Mouse (Mus musculus) CH12F3 (cell line): ENCODE measurements around the gene Max.

Experiments
- in situ Hi-C: fragments of 300-500 bp; cut with MboI; formaldehyde crosslinking; loops from 2 replicates; pipeline ENCODE4 v1.14.3; 2020; ENCODE audit warnings: low sequenced_read_pairs

Max gene

GRCm38 (mm10) chr12:76892910-76893695 is 68.9 kb downstream of the Max start:
- in situ Hi-C loops: no loop called here

GRCm38 (mm10) chr12:76891160-76891559 is 70.8 kb downstream of the Max start:
- in situ Hi-C loops: no loop called here

- in situ Hi-C loops: no loop called here
Observed at GRCm38 (mm10) chr12:76889404-76890184, 72.4 kb downstream of the Max start.

GRCm38 (mm10) chr12:76887941-76888340 is 74.1 kb downstream of the Max start:
- in situ Hi-C loops: no loop called here
